Mouse (Mus musculus) C2C12 (cell line): ENCODE results near the gene Mrpl43.

Source experiments
- CEBPB ChIP-seq: IDR thresholded peaks from one replicate; pipeline ENCODE4 v1.6.1; 2011; ENCODE audit warnings: low read depth, mild to moderate bottlenecking, control low read depth, moderate library complexity
- CTCF ChIP-seq: IDR thresholded peaks from one replicate; pipeline ENCODE4 v1.5.1; 2011; ENCODE audit not compliant: control insufficient read depth, insufficient read depth, insufficient read length
- MYOD1 ChIP-seq: IDR thresholded peaks from one replicate; pipeline ENCODE4 v1.6.1; 2011; ENCODE audit warnings: low read depth; ENCODE audit not compliant: control insufficient read depth, insufficient read length
- MYOG ChIP-seq: IDR thresholded peaks from one replicate; pipeline ENCODE4 v1.6.1; 2011; ENCODE audit not compliant: control insufficient read depth, insufficient read length; ENCODE audit errors: extremely low read depth

- no peak for TF ChIP-seq CTCF
- no peak for TF ChIP-seq CEBPB
- no peak for TF ChIP-seq MYOD1
- TF ChIP-seq MYOG, result no peak
Measured at GRCm38 (mm10) chr19:45028746-45029145, 22.5 kb upstream of the Mrpl43 start.
